Mouse (Mus musculus) embryonic facial prominence, embryonic 10.5 days (tissue): ENCODE results near the gene Tssk2. TPM values are rescaled to one million over a fixed set of nuclear protein-coding genes. Genes with fewer than 3 reads are reported as not detected.

Source experiments
- DNase-seq: peaks from one replicate; pipeline ENCODE4 v3.0.0-alpha.2; 2017; ENCODE audit warnings: low spot score
- H3K27ac ChIP-seq: fragments of 300-500 bp; sonication (generic); replicated peaks from 2 replicates; pipeline ENCODE4 v1.5.1; 2016; ENCODE audit warnings: mild to moderate bottlenecking
- H3K27me3 ChIP-seq: fragments of 300-500 bp; sonication (generic); replicated peaks from 2 replicates; pipeline ENCODE4 v1.6.1; 2016; ENCODE audit warnings: low read depth, mild to moderate bottlenecking; ENCODE audit not compliant: poor library complexity, severe bottlenecking
- H3K36me3 ChIP-seq: fragments of 300-500 bp; sonication (generic); replicated peaks from 2 replicates; pipeline ENCODE4 v1.6.1; 2016; ENCODE audit warnings: mild to moderate bottlenecking, moderate library complexity
- H3K4me1 ChIP-seq: fragments of 300-500 bp; sonication (generic); 2 replicates; pipeline ENCODE4 v1.6.1; 2016
- H3K4me3 ChIP-seq: fragments of 300-500 bp; sonication (generic); 2 replicates; pipeline ENCODE4 v1.5.1; 2016; ENCODE audit warnings: mild to moderate bottlenecking, moderate library complexity
- H3K9me3 ChIP-seq: fragments of 300-500 bp; sonication (generic); 2 replicates; pipeline ENCODE4 v1.6.1; 2016; ENCODE audit warnings: mild to moderate bottlenecking
- WGBS: fragments of 180-500 bp; shearing (Covaris S2); methylation state at CpG from one replicate; pipeline ENCODE4 v1.1.7; 2016; 5-methylcytosine and 5-hydroxymethylcytosine counted together
- polyA plus RNA-seq: library from polyadenylated mRNA; unstranded; fragments of >200 nt; fragmentation: Nextera tagmentation; extraction: Ambion mirVana; gene quantifications from 2 replicates; pipeline ENCODE4 v1.2.1, GENCODE M21; 2016

Tssk2 gene
- polyA plus RNA-seq, 1 experiment from 2014 or later: 0.14 TPM

- WGBS: under 1% methylated on average over 106 of the region's 106 CpGs
- H3K4me3 ChIP-seq: peak within 1 kb of the TSS; percentile 59
- H3K27ac ChIP-seq: peak within 1 kb of the TSS; percentile 44; the same call in 1 of the 2 replicates
- no peaks in the 10 kb centered on the region for H3K36me3 ChIP-seq
- H3K27me3 ChIP-seq: peaks cover 80% of the 10 kb centered on the region
- DNase-seq: peak; percentile 66
- H3K9me3 ChIP-seq: no peaks in the 10 kb centered on the region
- peaks cover 20% of the 10 kb centered on the region for H3K4me1 ChIP-seq
These were observed 16.1 kb downstream of the Tssk2 start, which contains the start of gene Gsc2 for GRCm38 (mm10) chr16:17914307-17915249. Gene Gsc2 (minus strand): TSS chr16:17915059.

GRCm38 (mm10) chr16:17920586-17920985 lies 22.1 kb downstream of the Tssk2 start:
- Histone ChIP-seq H3K4me3 (peak overlapping the region; percentile 84), H3K27ac (peak overlapping the region; percentile 89)
- WGBS: 5% methylated on average over 20 of the region's 20 CpGs

GRCm38 (mm10) chr16:17921325-17922162 lies 23.1 kb downstream of the Tssk2 start:
- no peaks in the 10 kb centered on the region for H3K9me3 ChIP-seq
- peaks cover 27% of the 10 kb centered on the region for H3K4me1 ChIP-seq
- H3K4me3 ChIP-seq: peak overlapping the region; percentile 84
- 4% methylated on average over 47 of the region's 47 CpGs for WGBS
- peaks cover 46% of the 10 kb centered on the region for H3K27me3 ChIP-seq
- peak overlapping the region; percentile 89 for H3K27ac ChIP-seq
- peak; percentile 96 for DNase-seq
- H3K36me3 ChIP-seq: peaks cover 24% of the 10 kb centered on the region

More at GRCm38 (mm10) chr16:17920586-17920985, 22.1 kb downstream of the Tssk2 start:
- H3K4me1 ChIP-seq: peaks cover 27% of the 10 kb centered on the region
- peak; percentile 39 for DNase-seq
- H3K36me3 ChIP-seq: peaks cover 14% of the 10 kb centered on the region
- no peaks in the 10 kb centered on the region for H3K9me3 ChIP-seq
- H3K27me3 ChIP-seq: peaks cover 56% of the 10 kb centered on the region

- peaks cover 32% of the 10 kb centered on the region for H3K4me1 ChIP-seq
- peak overlapping the region; percentile 84 for H3K4me3 ChIP-seq
- WGBS: under 1% methylated on average over 14 of the region's 14 CpGs
- H3K27me3 ChIP-seq: peaks cover 40% of the 10 kb centered on the region
- H3K27ac ChIP-seq: peak overlapping the region; percentile 89
- no peaks in the 10 kb centered on the region for H3K9me3 ChIP-seq
- peaks cover 24% of the 10 kb centered on the region for H3K36me3 ChIP-seq
- no peak for DNase-seq
These were observed 23.7 kb downstream of the Tssk2 start for GRCm38 (mm10) chr16:17922163-17922538.

- Histone ChIP-seq H3K27ac (peak overlapping the region; percentile 88), H3K4me3 (peak overlapping the region; percentile 95), H3K4me1 (peaks cover 35% of the 10 kb centered on the region), H3K27me3 (no peaks in the 10 kb centered on the region), H3K9me3 (no peaks in the 10 kb centered on the region), H3K36me3 (peaks cover 24% of the 10 kb centered on the region)
- WGBS: under 1% methylated on average over 72 of the region's 72 CpGs
- DNase-seq: no peak
These were observed 29.1 kb downstream of the Tssk2 start for GRCm38 (mm10) chr16:17927351-17928082.

GRCm38 (mm10) chr16:17928087-17928580 lies 29.7 kb downstream of the Tssk2 start, which contains the start of gene Slc25a1:
Gene Slc25a1 (minus strand): TSS chr16:17928219.
- H3K4me3 ChIP-seq: peak within 1 kb of the TSS; percentile 95
- peak within 1 kb of the TSS; percentile 88 for H3K27ac ChIP-seq
- no peaks in the 10 kb centered on the region for H3K9me3 ChIP-seq
- H3K36me3 ChIP-seq: peaks cover 24% of the 10 kb centered on the region
- peak; percentile 90 for DNase-seq
- H3K4me1 ChIP-seq: peaks cover 30% of the 10 kb centered on the region
- H3K27me3 ChIP-seq: no peaks in the 10 kb centered on the region
- WGBS: 0% methylated on average over 47 of the region's 47 CpGs

GRCm38 (mm10) chr16:17928627-17929104 lies 30.2 kb downstream of the Tssk2 start:
- Histone ChIP-seq H3K27ac (peak overlapping the region; percentile 88), H3K4me1 (peaks cover 27% of the 10 kb centered on the region), H3K36me3 (peaks cover 24% of the 10 kb centered on the region), H3K27me3 (no peaks in the 10 kb centered on the region), H3K4me3 (peak overlapping the region; percentile 95), H3K9me3 (no peaks in the 10 kb centered on the region)
- 1% methylated on average over 9 of the region's 9 CpGs for WGBS
- DNase-seq: peak; percentile 82

- peak overlapping the region; percentile 95 for H3K4me3 ChIP-seq
These were observed 30.8 kb downstream of the Tssk2 start for GRCm38 (mm10) chr16:17929211-17929610.

GRCm38 (mm10) chr16:17929631-17930030 lies 31.2 kb downstream of the Tssk2 start:
- H3K4me3 ChIP-seq: no peak overlapping the region
- H3K4me1 ChIP-seq: peaks cover 27% of the 10 kb centered on the region
- WGBS: 75% methylated on average over 2 of the region's 2 CpGs
- H3K36me3 ChIP-seq: peaks cover 19% of the 10 kb centered on the region
- H3K27ac ChIP-seq: no peak overlapping the region
- H3K9me3 ChIP-seq: no peaks in the 10 kb centered on the region
- H3K27me3 ChIP-seq: no peaks in the 10 kb centered on the region
- no peak for DNase-seq

More at GRCm38 (mm10) chr16:17929211-17929610, 30.8 kb downstream of the Tssk2 start:
- peaks cover 23% of the 10 kb centered on the region for H3K36me3 ChIP-seq
- no peaks in the 10 kb centered on the region for H3K27me3 ChIP-seq
- peaks cover 27% of the 10 kb centered on the region for H3K4me1 ChIP-seq
- peak overlapping the region; percentile 88 for H3K27ac ChIP-seq
- H3K9me3 ChIP-seq: no peaks in the 10 kb centered on the region
- no peak for DNase-seq
- 10% methylated on average over 2 of the region's 2 CpGs for WGBS

GRCm38 (mm10) chr16:17931906-17932460 lies 33.5 kb downstream of the Tssk2 start:
- Histone ChIP-seq H3K36me3 (no peaks in the 10 kb centered on the region), H3K4me1 (peaks cover 24% of the 10 kb centered on the region), H3K27ac (no peak overlapping the region), H3K4me3 (no peak overlapping the region), H3K9me3 (no peaks in the 10 kb centered on the region), H3K27me3 (peaks cover 10% of the 10 kb centered on the region)
- no peak for DNase-seq
- WGBS: 79% methylated on average over 5 of the region's 5 CpGs
